Mouse (Mus musculus) lung, postnatal 0 days (tissue): ENCODE data around the gene Hagh.

ENCODE experiments used
- CTCF ChIP-seq: IDR thresholded peaks from 2 replicates; pipeline ENCODE4 v1.5.1; 2016; ENCODE audit warnings: antibody characterized with exemption, mild to moderate bottlenecking
- EP300 ChIP-seq: IDR thresholded peaks from 2 replicates; pipeline ENCODE4 v1.6.1; 2016; ENCODE audit warnings: antibody characterized with exemption, mild to moderate bottlenecking, control low read depth

GRCm38 (mm10) chr17:24848600-24849031, 8.7 kb downstream of the Hagh start:
- TF ChIP-seq CTCF = no peak
- TF ChIP-seq EP300 = no peak
